Mouse (Mus musculus): ENCODE results near the gene Mov10l1. TPM values are rescaled to one million over a fixed set of nuclear protein-coding genes. Genes with fewer than 3 reads are reported as not detected.
A peak's percentile ranks its signal among the peaks of the same experiment; 100 is the strongest.

The Mov10l1 gene
- polyA plus RNA-seq, 1 experiment from 2014 or later, result not detected

- H3K4me1 ChIP-seq (replicated peaks; ENCODE audit: control insufficient read depth, insufficient read depth, low read length), result peaks cover 20% of the 10 kb centered on the region
- 36% methylated on average over 6 of the region's 6 CpGs for WGBS
- peak overlapping the region; percentile 82 for H3K4me2 ChIP-seq (replicated peaks)
- no peak overlapping the region for H3K27ac ChIP-seq
- H3K4me3 ChIP-seq (replicated peaks; ENCODE audit: low read length), result peak overlapping the region; percentile 79
- H3K27me3 ChIP-seq (ENCODE audit: control insufficient read depth, insufficient read depth, low read length), result no peaks in the 10 kb centered on the region; the same call in 1 of the 2 replicates
- peak overlapping the region; percentile 83 for H3K9ac ChIP-seq
- DNase-seq (ENCODE audit: low spot score), result no peak
- ATAC-seq (ENCODE audit: low FRiP score), result no peak
- H3K36me3 ChIP-seq (replicated peaks; ENCODE audit: control insufficient read depth, insufficient read depth), result no peaks in the 10 kb centered on the region
- no peaks in the 10 kb centered on the region for H3K9me3 ChIP-seq (ENCODE audit: control insufficient read depth, low read length)
These were observed 76.0 kb downstream of the Mov10l1 start for GRCm38 (mm10) chr15:89058736-89059135.

- Histone ChIP-seq H3K9ac (peak within 1 kb of the TSS; percentile 83), H3K4me2 (replicated peaks) (peak within 1 kb of the TSS; percentile 82), H3K27ac (peak within 1 kb of the TSS; percentile 80), H3K36me3 (replicated peaks; ENCODE audit: control insufficient read depth, insufficient read depth) (no peaks in the 10 kb centered on the region), H3K4me3 (replicated peaks; ENCODE audit: low read length) (peak within 1 kb of the TSS; percentile 79), H3K4me1 (replicated peaks; ENCODE audit: control insufficient read depth, insufficient read depth, low read length) (peaks cover 20% of the 10 kb centered on the region), H3K9me3 (ENCODE audit: control insufficient read depth, low read length) (no peaks in the 10 kb centered on the region), H3K27me3 (ENCODE audit: control insufficient read depth, insufficient read depth, low read length) (no peaks in the 10 kb centered on the region; the same call in 1 of the 2 replicates)
- DNase-seq (ENCODE audit: low spot score), result peak; percentile 61
- under 1% methylated on average over 46 of the region's 57 CpGs for WGBS
- peak; percentile 58 for ATAC-seq (ENCODE audit: low FRiP score)
These were observed 76.6 kb downstream of the Mov10l1 start, which contains the start of gene Panx2 for GRCm38 (mm10) chr15:89059161-89059931. Panx2 (plus strand) TSS chr15:89059734.

- DNase-seq (ENCODE audit: low spot score) (peak; percentile 46), ATAC-seq (ENCODE audit: low FRiP score) (peak; percentile 46)
- Histone ChIP-seq H3K36me3 (replicated peaks; ENCODE audit: control insufficient read depth, insufficient read depth) (no peaks in the 10 kb centered on the region), H3K27me3 (ENCODE audit: control insufficient read depth, insufficient read depth, low read length) (no peaks in the 10 kb centered on the region; the same call in 1 of the 2 replicates), H3K4me1 (replicated peaks; ENCODE audit: control insufficient read depth, insufficient read depth, low read length) (peaks cover 20% of the 10 kb centered on the region), H3K9ac (peak overlapping the region; percentile 83), H3K27ac (peak overlapping the region; percentile 80), H3K4me2 (replicated peaks) (peak overlapping the region; percentile 82), H3K9me3 (ENCODE audit: control insufficient read depth, low read length) (no peaks in the 10 kb centered on the region), H3K4me3 (replicated peaks; ENCODE audit: low read length) (peak overlapping the region; percentile 79)
- 1% methylated on average over 40 of the region's 48 CpGs for WGBS
These were observed 77.4 kb downstream of the Mov10l1 start for GRCm38 (mm10) chr15:89060032-89060681.

- Histone ChIP-seq H3K4me1 (replicated peaks; ENCODE audit: control insufficient read depth, insufficient read depth, low read length) (peaks cover 20% of the 10 kb centered on the region), H3K36me3 (replicated peaks; ENCODE audit: control insufficient read depth, insufficient read depth) (no peaks in the 10 kb centered on the region), H3K9me3 (ENCODE audit: control insufficient read depth, low read length) (no peaks in the 10 kb centered on the region), H3K4me2 (replicated peaks) (peak overlapping the region; percentile 82), H3K27ac (no peak overlapping the region), H3K4me3 (replicated peaks; ENCODE audit: low read length) (peak overlapping the region; percentile 79), H3K27me3 (ENCODE audit: control insufficient read depth, insufficient read depth, low read length) (peaks cover 2% of the 10 kb centered on the region), H3K9ac (peak overlapping the region; percentile 83)
- DNase-seq (ENCODE audit: low spot score), result no peak
- WGBS, result 91% methylated on average over 12 of the region's 12 CpGs
- ATAC-seq (ENCODE audit: low FRiP score), result no peak
These were observed 78.2 kb downstream of the Mov10l1 start for GRCm38 (mm10) chr15:89060811-89061460.

GRCm38 (mm10) chr15:89061761-89062517, 79.2 kb downstream of the Mov10l1 start:
- Histone ChIP-seq H3K9me3 (ENCODE audit: control insufficient read depth, low read length) (no peaks in the 10 kb centered on the region), H3K9ac (no peak overlapping the region), H3K4me2 (replicated peaks) (no peak overlapping the region), H3K27ac (no peak overlapping the region), H3K4me1 (replicated peaks; ENCODE audit: control insufficient read depth, insufficient read depth, low read length) (peaks cover 20% of the 10 kb centered on the region), H3K4me3 (replicated peaks; ENCODE audit: low read length) (no peak overlapping the region), H3K36me3 (replicated peaks; ENCODE audit: control insufficient read depth, insufficient read depth) (no peaks in the 10 kb centered on the region), H3K27me3 (ENCODE audit: control insufficient read depth, insufficient read depth, low read length) (peaks cover 12% of the 10 kb centered on the region)
- WGBS, result 90% methylated on average over 6 of the region's 6 CpGs
- DNase-seq (ENCODE audit: low spot score), result no peak
- no peak for ATAC-seq (ENCODE audit: low FRiP score)

- peaks cover 18% of the 10 kb centered on the region for H3K27me3 ChIP-seq (ENCODE audit: control insufficient read depth, insufficient read depth, low read length)
- DNase-seq (ENCODE audit: low spot score) (no peak), ATAC-seq (ENCODE audit: low FRiP score) (no peak)
- H3K4me2 ChIP-seq (replicated peaks), result no peak overlapping the region
- no peak overlapping the region for H3K27ac ChIP-seq
- H3K4me1 ChIP-seq (replicated peaks; ENCODE audit: control insufficient read depth, insufficient read depth, low read length), result peaks cover 20% of the 10 kb centered on the region
- WGBS, result 94% methylated on average over 5 of the region's 5 CpGs
- no peaks in the 10 kb centered on the region for H3K9me3 ChIP-seq (ENCODE audit: control insufficient read depth, low read length)
- H3K4me3 ChIP-seq (replicated peaks; ENCODE audit: low read length), result no peak overlapping the region
- H3K36me3 ChIP-seq (replicated peaks; ENCODE audit: control insufficient read depth, insufficient read depth), result no peaks in the 10 kb centered on the region
- no peak overlapping the region for H3K9ac ChIP-seq
These were observed 79.8 kb downstream of the Mov10l1 start for GRCm38 (mm10) chr15:89062518-89062910.

GRCm38 (mm10) chr15:89063001-89063400, 80.3 kb downstream of the Mov10l1 start:
- Histone ChIP-seq H3K9ac (no peak overlapping the region), H3K4me1 (replicated peaks; ENCODE audit: control insufficient read depth, insufficient read depth, low read length) (peaks cover 20% of the 10 kb centered on the region), H3K36me3 (replicated peaks; ENCODE audit: control insufficient read depth, insufficient read depth) (peaks cover 3% of the 10 kb centered on the region; the same call in 1 of the 2 replicates), H3K4me3 (replicated peaks; ENCODE audit: low read length) (no peak overlapping the region), H3K4me2 (replicated peaks) (no peak overlapping the region), H3K27ac (no peak overlapping the region), H3K27me3 (ENCODE audit: control insufficient read depth, insufficient read depth, low read length) (peaks cover 22% of the 10 kb centered on the region), H3K9me3 (ENCODE audit: control insufficient read depth, low read length) (no peaks in the 10 kb centered on the region)
- DNase-seq (ENCODE audit: low spot score) (no peak), ATAC-seq (ENCODE audit: low FRiP score) (no peak)
- WGBS, result 84% methylated on average over 7 of the region's 7 CpGs

GRCm38 (mm10) chr15:89063536-89063935, 80.8 kb downstream of the Mov10l1 start:
- no peak for ATAC-seq (ENCODE audit: low FRiP score)
- 81% methylated on average over 6 of the region's 6 CpGs for WGBS
- H3K4me2 ChIP-seq (replicated peaks), result no peak overlapping the region
- H3K4me1 ChIP-seq (replicated peaks; ENCODE audit: control insufficient read depth, insufficient read depth, low read length), result peaks cover 20% of the 10 kb centered on the region
- H3K36me3 ChIP-seq (replicated peaks; ENCODE audit: control insufficient read depth, insufficient read depth), result peaks cover 9% of the 10 kb centered on the region; the same call in 1 of the 2 replicates
- no peak overlapping the region for H3K27ac ChIP-seq
- no peak overlapping the region for H3K4me3 ChIP-seq (replicated peaks; ENCODE audit: low read length)
- H3K9me3 ChIP-seq (ENCODE audit: control insufficient read depth, low read length), result no peaks in the 10 kb centered on the region
- peaks cover 27% of the 10 kb centered on the region for H3K27me3 ChIP-seq (ENCODE audit: control insufficient read depth, insufficient read depth, low read length)
- no peak overlapping the region for H3K9ac ChIP-seq
- DNase-seq (ENCODE audit: low spot score), result no peak

Data from hindbrain, embryonic 14.5 days (tissue).